Mouse (Mus musculus) kidney, embryonic 15.5 days (tissue): ENCODE results near the gene Cd47. TPM values are rescaled to one million over a fixed set of nuclear protein-coding genes. Genes with fewer than 3 reads are reported as not detected.

ENCODE experiments used
- ATAC-seq: fragments of 200-750 bp; cut with Nextera tagmentation; replicated peaks from 2 replicates; pipeline ENCODE4 v1.8.0; 2017; ENCODE audit warnings: moderate TSS enrichment; ENCODE audit not compliant: low FRiP score
- H3K27ac ChIP-seq: fragments of 300-500 bp; sonication (generic); 2 replicates; pipeline ENCODE4 v1.5.1; 2015; ENCODE audit warnings: mild to moderate bottlenecking, inconsistent platforms
- H3K27me3 ChIP-seq: fragments of 300-500 bp; sonication (generic); 2 replicates; pipeline ENCODE4 v1.6.1; 2015; ENCODE audit warnings: inconsistent platforms
- H3K36me3 ChIP-seq: fragments of 300-500 bp; sonication (generic); 2 replicates; pipeline ENCODE4 v1.6.1; 2015; ENCODE audit warnings: inconsistent platforms
- H3K4me1 ChIP-seq: fragments of 300-500 bp; sonication (generic); 2 replicates; pipeline ENCODE4 v1.6.1; 2015; ENCODE audit warnings: inconsistent platforms
- H3K4me2 ChIP-seq: fragments of 300-500 bp; sonication (generic); 2 replicates; pipeline ENCODE4 v1.6.1; 2015; ENCODE audit warnings: moderate library complexity, mild to moderate bottlenecking, inconsistent platforms
- H3K4me3 ChIP-seq: fragments of 300-500 bp; sonication (generic); replicated peaks from 2 replicates; pipeline ENCODE4 v1.5.1; 2015; ENCODE audit warnings: mild to moderate bottlenecking, inconsistent platforms
- H3K9ac ChIP-seq: fragments of 300-500 bp; sonication (generic); 2 replicates; pipeline ENCODE4 v1.6.1; 2015; ENCODE audit warnings: mild to moderate bottlenecking, inconsistent platforms
- H3K9me3 ChIP-seq: fragments of 300-500 bp; sonication (generic); replicated peaks from 2 replicates; pipeline ENCODE4 v1.6.1; 2016; ENCODE audit warnings: inconsistent platforms
- WGBS: fragments of 180-500 bp; shearing (Covaris S2); methylation state at CpG from one replicate; pipeline ENCODE4 v1.1.7; 2015; ENCODE audit warnings: mixed read lengths; 5-methylcytosine and 5-hydroxymethylcytosine counted together
- polyA plus RNA-seq: library from polyadenylated mRNA; unstranded; fragments of >200 nt; fragmentation: Nextera tagmentation; extraction: Ambion mirVana; gene quantifications from 2 replicates; pipeline ENCODE4 v1.2.1, GENCODE M21; 2015

The Cd47 gene
- 78.3 and 84.1 TPM in 2 replicates for polyA plus RNA-seq

DNA sequence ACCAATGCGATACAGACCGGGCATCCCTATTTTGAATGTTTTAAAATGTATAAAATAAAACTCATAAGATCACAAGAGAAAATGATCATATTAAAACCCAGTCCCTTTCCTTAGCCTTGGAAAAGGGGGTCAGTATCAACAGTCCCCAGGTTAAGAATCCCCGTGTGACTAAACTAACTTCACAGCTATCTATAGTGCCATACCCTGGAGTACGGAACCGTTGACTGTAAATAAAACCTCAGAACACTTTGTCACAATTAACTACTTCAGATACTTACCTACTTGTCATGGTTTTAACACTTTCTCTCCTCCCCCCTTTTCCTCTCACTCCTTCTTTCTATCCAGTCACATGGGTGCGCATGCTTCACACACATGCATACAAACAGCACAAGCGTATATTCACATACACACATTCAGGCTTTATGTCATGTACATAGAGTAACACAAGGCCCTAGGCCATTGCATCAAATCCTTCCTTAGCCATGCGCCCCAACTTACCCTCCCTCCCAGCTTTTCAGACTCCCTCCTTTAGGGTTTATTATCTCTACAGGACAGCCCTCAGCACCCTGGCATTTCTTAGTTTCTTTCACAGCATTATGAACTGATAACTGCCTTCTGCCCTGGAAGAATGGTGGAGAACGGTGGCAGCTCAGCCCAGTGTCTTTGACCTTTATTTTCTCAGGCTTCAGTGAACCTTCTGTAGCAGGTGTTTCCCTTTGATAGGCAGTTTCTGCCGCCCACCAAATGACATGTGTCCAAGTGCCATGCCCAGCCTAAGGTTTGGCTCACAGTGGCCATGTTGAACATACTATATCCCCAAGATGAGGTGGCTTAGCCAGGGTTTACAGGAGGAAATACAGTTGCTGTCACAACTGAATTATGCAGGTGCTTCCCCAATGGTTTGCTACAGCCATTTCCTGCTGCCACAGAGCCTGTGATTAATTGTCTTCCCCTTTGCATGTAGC lies at the start of gene Cd47:
TSS of gene Cd47 (plus strand) at position 937 of the 965 bp plus-strand sequence.
- H3K4me1 ChIP-seq = peaks cover 34% of the 10 kb centered on the region
- H3K4me2 ChIP-seq = no peak within 1 kb of the TSS
- no peaks in the 10 kb centered on the region for H3K27me3 ChIP-seq
- H3K36me3 ChIP-seq = no peaks in the 10 kb centered on the region
- peak; percentile 73 for ATAC-seq
- WGBS = 71% methylated on average over 10 of the region's 10 CpGs
- no peaks in the 10 kb centered on the region for H3K9me3 ChIP-seq
- H3K4me3 ChIP-seq = no peak within 1 kb of the TSS
- peak within 1 kb of the TSS; percentile 32; the same call in 1 of the 2 replicates for H3K27ac ChIP-seq
- H3K9ac ChIP-seq = no peak within 1 kb of the TSS

DNA sequence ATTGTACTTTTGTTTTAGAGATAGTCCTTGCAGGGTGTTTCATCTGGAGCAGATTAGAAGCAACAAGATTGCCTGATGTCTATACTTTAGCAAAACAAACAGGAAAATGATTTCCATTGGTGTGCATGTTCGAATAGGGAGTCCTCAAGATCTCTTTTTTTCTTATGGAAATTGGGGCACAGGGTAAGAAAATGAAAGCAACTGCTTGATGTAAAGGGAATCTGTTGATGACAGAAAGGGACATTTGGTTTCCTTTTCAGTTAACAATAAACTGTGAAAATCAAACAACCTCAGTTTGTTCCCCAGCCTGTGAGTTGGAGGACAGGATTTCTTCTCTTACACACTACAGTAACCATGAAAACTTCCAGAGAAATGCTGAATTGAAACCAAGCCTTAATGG lies 47.4 kb upstream of the Cd47 start:
- H3K27me3 ChIP-seq = no peaks in the 10 kb centered on the region
- H3K36me3 ChIP-seq = no peaks in the 10 kb centered on the region
- WGBS = 80% methylated on average over 1 of the region's 1 CpGs
- no peaks in the 10 kb centered on the region for H3K9me3 ChIP-seq
- ATAC-seq = no peak
- H3K4me1 ChIP-seq = no peaks in the 10 kb centered on the region
- no peak overlapping the region for H3K9ac ChIP-seq
- no peak overlapping the region for H3K4me3 ChIP-seq
- no peak overlapping the region for H3K27ac ChIP-seq
- no peak overlapping the region for H3K4me2 ChIP-seq

GRCm38 (mm10) chr16:49753318-49753717 lies 47.0 kb upstream of the Cd47 start:
- Histone ChIP-seq H3K9me3 (no peaks in the 10 kb centered on the region), H3K4me3 (no peak overlapping the region)
- no peak for ATAC-seq

GRCm38 (mm10) chr16:49760517-49761203 lies 39.7 kb upstream of the Cd47 start:
- Histone ChIP-seq H3K4me2 (no peak overlapping the region), H3K27me3 (no peaks in the 10 kb centered on the region), H3K27ac (no peak overlapping the region), H3K9ac (no peak overlapping the region), H3K9me3 (no peaks in the 10 kb centered on the region), H3K4me3 (no peak overlapping the region), H3K4me1 (no peaks in the 10 kb centered on the region), H3K36me3 (peaks cover 9% of the 10 kb centered on the region; the same call in 1 of the 2 replicates)
- WGBS = 83% methylated on average over 17 of the region's 17 CpGs
- no peak for ATAC-seq

More at GRCm38 (mm10) chr16:49753318-49753717, 47.0 kb upstream of the Cd47 start:
- no peaks in the 10 kb centered on the region for H3K4me1 ChIP-seq
- H3K27ac ChIP-seq = no peak overlapping the region
- H3K36me3 ChIP-seq = no peaks in the 10 kb centered on the region
- WGBS = 44% methylated on average over 3 of the region's 3 CpGs
- no peak overlapping the region for H3K4me2 ChIP-seq
- H3K27me3 ChIP-seq = no peaks in the 10 kb centered on the region
- no peak overlapping the region for H3K9ac ChIP-seq

- H3K4me2 ChIP-seq = no peak overlapping the region
- ATAC-seq = no peak
- H3K27ac ChIP-seq = no peak overlapping the region
- H3K9me3 ChIP-seq = no peaks in the 10 kb centered on the region
- no peak overlapping the region for H3K4me3 ChIP-seq
- H3K4me1 ChIP-seq = no peaks in the 10 kb centered on the region
- H3K27me3 ChIP-seq = no peaks in the 10 kb centered on the region
- 78% methylated on average over 5 of the region's 5 CpGs for WGBS
- no peak overlapping the region for H3K9ac ChIP-seq
- H3K36me3 ChIP-seq = peaks cover 9% of the 10 kb centered on the region; the same call in 1 of the 2 replicates
These were observed 38.4 kb upstream of the Cd47 start for GRCm38 (mm10) chr16:49761981-49762380.

GRCm38 (mm10) chr16:49766326-49766725 lies 34.0 kb upstream of the Cd47 start:
- Histone ChIP-seq H3K4me1 (no peaks in the 10 kb centered on the region), H3K9me3 (no peaks in the 10 kb centered on the region), H3K4me2 (no peak overlapping the region), H3K27ac (no peak overlapping the region), H3K36me3 (peaks cover 6% of the 10 kb centered on the region; the same call in 1 of the 2 replicates), H3K4me3 (no peak overlapping the region), H3K27me3 (no peaks in the 10 kb centered on the region), H3K9ac (no peak overlapping the region)
- no peak for ATAC-seq
- WGBS = 59% methylated on average over 3 of the region's 3 CpGs

DNA sequence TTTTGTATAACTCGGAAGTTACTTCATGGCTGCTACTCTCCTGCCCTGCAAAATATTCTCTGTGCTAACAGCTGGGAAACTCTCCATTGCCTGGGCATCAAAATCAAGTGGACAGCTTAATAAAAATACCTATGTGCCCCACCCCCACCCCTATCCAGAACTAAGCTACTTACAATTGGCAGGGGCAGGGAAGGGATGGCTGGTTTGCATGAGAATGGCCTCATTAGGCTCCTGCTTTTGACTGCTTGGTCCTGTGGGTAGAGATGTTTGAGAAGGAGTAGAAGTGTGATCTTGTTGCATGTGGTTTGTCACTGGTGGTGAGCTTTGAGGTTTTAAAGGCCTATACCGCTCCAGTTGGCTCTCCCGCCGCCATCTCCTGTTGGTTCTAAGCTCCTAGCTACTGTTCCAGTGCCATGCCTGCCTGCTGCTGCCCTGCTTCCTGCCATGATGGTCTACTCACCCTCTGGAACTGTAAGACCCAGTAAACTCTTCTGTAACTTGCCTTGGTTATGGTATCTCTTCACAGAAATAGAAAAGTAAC lies 31.8 kb upstream of the Cd47 start:
- Histone ChIP-seq H3K36me3 (peaks cover 6% of the 10 kb centered on the region; the same call in 1 of the 2 replicates), H3K4me3 (no peak overlapping the region), H3K9me3 (no peaks in the 10 kb centered on the region), H3K9ac (no peak overlapping the region), H3K27ac (no peak overlapping the region), H3K4me2 (no peak overlapping the region), H3K27me3 (no peaks in the 10 kb centered on the region), H3K4me1 (no peaks in the 10 kb centered on the region)
- no peak for ATAC-seq
- 89% methylated on average over 4 of the region's 4 CpGs for WGBS

GRCm38 (mm10) chr16:49769831-49770261 lies 30.5 kb upstream of the Cd47 start:
- Histone ChIP-seq H3K9ac (no peak overlapping the region), H3K9me3 (no peaks in the 10 kb centered on the region), H3K27ac (no peak overlapping the region), H3K36me3 (no peaks in the 10 kb centered on the region), H3K27me3 (no peaks in the 10 kb centered on the region), H3K4me2 (no peak overlapping the region), H3K4me3 (no peak overlapping the region), H3K4me1 (no peaks in the 10 kb centered on the region)
- WGBS = 75% methylated on average over 2 of the region's 2 CpGs
- ATAC-seq = no peak; the same call in 1 of the 2 replicates

- Histone ChIP-seq H3K27ac (no peak overlapping the region), H3K27me3 (no peaks in the 10 kb centered on the region), H3K9ac (no peak overlapping the region), H3K9me3 (no peaks in the 10 kb centered on the region), H3K4me1 (no peaks in the 10 kb centered on the region), H3K4me3 (no peak overlapping the region), H3K36me3 (no peaks in the 10 kb centered on the region), H3K4me2 (no peak overlapping the region)
- ATAC-seq = no peak
- WGBS = 83% methylated on average over 12 of the region's 12 CpGs
These were observed 29.8 kb upstream of the Cd47 start for GRCm38 (mm10) chr16:49770320-49771189.

- 84% methylated on average over 7 of the region's 7 CpGs for WGBS
- no peaks in the 10 kb centered on the region for H3K36me3 ChIP-seq
- no peaks in the 10 kb centered on the region for H3K27me3 ChIP-seq
- H3K9ac ChIP-seq = no peak overlapping the region
- ATAC-seq = 0 out of 2 replicates have a peak, but pooled peaks have one; percentile 45
- no peaks in the 10 kb centered on the region for H3K9me3 ChIP-seq
- no peaks in the 10 kb centered on the region for H3K4me1 ChIP-seq
- no peak overlapping the region for H3K4me2 ChIP-seq
- H3K27ac ChIP-seq = no peak overlapping the region
- no peak overlapping the region for H3K4me3 ChIP-seq
These were observed 28.5 kb upstream of the Cd47 start for GRCm38 (mm10) chr16:49771609-49772396.

DNA sequence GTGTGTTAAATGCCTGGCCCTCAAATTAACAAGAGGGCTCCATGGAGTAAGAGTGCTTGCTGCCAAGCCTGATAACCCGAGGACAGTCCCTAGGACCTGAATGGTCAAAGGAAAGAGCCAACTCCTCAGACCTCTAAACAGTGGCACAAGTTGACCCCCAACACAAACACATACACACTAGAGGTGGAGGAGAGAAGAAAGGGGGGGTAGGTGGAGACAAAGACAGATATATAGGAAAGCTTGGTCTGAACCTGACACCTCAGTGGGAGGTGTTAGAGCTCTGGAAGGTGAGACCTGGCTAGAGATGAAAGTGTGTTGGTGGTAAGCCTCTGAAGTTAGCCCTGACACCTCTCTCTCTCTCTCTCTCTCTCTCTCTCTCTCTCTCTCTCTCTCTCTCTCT lies 27.8 kb upstream of the Cd47 start:
- H3K27ac ChIP-seq = no peak overlapping the region
- no peaks in the 10 kb centered on the region for H3K9me3 ChIP-seq
- no peaks in the 10 kb centered on the region for H3K36me3 ChIP-seq
- no peaks in the 10 kb centered on the region for H3K4me1 ChIP-seq
- H3K4me3 ChIP-seq = no peak overlapping the region
- no peak for ATAC-seq
- no peaks in the 10 kb centered on the region for H3K27me3 ChIP-seq
- no peak overlapping the region for H3K9ac ChIP-seq
- WGBS = 29% methylated on average over 1 of the region's 1 CpGs
- H3K4me2 ChIP-seq = no peak overlapping the region
